Mouse (Mus musculus) gastrocnemius, postnatal 4 days (tissue): Measurements from ENCODE around the gene Flt1. TPM values are rescaled to one million over a fixed set of nuclear protein-coding genes. Genes with fewer than 3 reads are reported as not detected.
A peak's percentile ranks its signal among the peaks of the same experiment; 100 is the strongest.

Experiments used
- DNase-seq, 2 experiments: peaks; one replicate each; pipeline ENCODE4 v3.0.0; 2021 to 2022; ENCODE audit warnings: low spot score in 2 of 2, mixed read lengths in 2 of 2
- total RNA-seq, 2 experiments: library from RNA; stranded (reverse); gene quantifications; 2 replicates each; pipeline ENCODE4 v1.2.3; 2021

Flt1 gene
- total RNA-seq, 2 experiments from 2014 or later: 17.5 to 18.2 TPM

GRCm38 (mm10) chr5:147671765-147672424 lies 53.9 kb downstream of the Flt1 start:
- DNase-seq: no peak

GRCm38 (mm10) chr5:147668637-147669344 lies 57.0 kb downstream of the Flt1 start:
- DNase-seq: no peak

- DNase-seq: no peak
Measured at GRCm38 (mm10) chr5:147665946-147666345, 59.9 kb downstream of the Flt1 start.

GRCm38 (mm10) chr5:147665381-147665780 lies 60.4 kb downstream of the Flt1 start:
- no peak for DNase-seq

- DNase-seq: no peak
Measured at GRCm38 (mm10) chr5:147659909-147660308, 65.9 kb downstream of the Flt1 start.

GRCm38 (mm10) chr5:147657882-147658855 lies 67.6 kb downstream of the Flt1 start:
- DNase-seq: no peak

- no peak for DNase-seq
Measured at GRCm38 (mm10) chr5:147655761-147656160, 70.0 kb downstream of the Flt1 start.

- no peak for DNase-seq
Measured at GRCm38 (mm10) chr5:147651233-147651632, 74.6 kb downstream of the Flt1 start.

- DNase-seq: no peak
Measured at GRCm38 (mm10) chr5:147646351-147646929, 79.4 kb downstream of the Flt1 start.

GRCm38 (mm10) chr5:147645001-147645645 lies 80.7 kb downstream of the Flt1 start:
- DNase-seq: peak; percentile 50 to 85

- no peak for DNase-seq
Measured at GRCm38 (mm10) chr5:147641452-147641851, 84.4 kb downstream of the Flt1 start.

GRCm38 (mm10) chr5:147639940-147640339 lies 85.9 kb downstream of the Flt1 start:
- DNase-seq: no peak

- DNase-seq: no peak
Measured at GRCm38 (mm10) chr5:147636676-147637075, 89.1 kb downstream of the Flt1 start.

- no peak for DNase-seq
Measured at GRCm38 (mm10) chr5:147635883-147636282, 89.9 kb downstream of the Flt1 start.

GRCm38 (mm10) chr5:147634016-147634415 lies 91.8 kb downstream of the Flt1 start:
- no peak for DNase-seq

- DNase-seq: no peak
Measured at GRCm38 (mm10) chr5:147632716-147633115, 93.1 kb downstream of the Flt1 start.

- DNase-seq: no peak
Measured at GRCm38 (mm10) chr5:147630426-147631290, 95.2 kb downstream of the Flt1 start.

- no peak for DNase-seq
Measured at GRCm38 (mm10) chr5:147626944-147627343, 98.9 kb downstream of the Flt1 start.

GRCm38 (mm10) chr5:147623747-147624146 lies 102.1 kb downstream of the Flt1 start:
- no peak for DNase-seq

- no peak for DNase-seq
Measured at GRCm38 (mm10) chr5:147620178-147620577, 105.6 kb downstream of the Flt1 start.
